Comparison of ENCODE assay signal across 8 mouse cellular contexts in the genomic region with DNA sequence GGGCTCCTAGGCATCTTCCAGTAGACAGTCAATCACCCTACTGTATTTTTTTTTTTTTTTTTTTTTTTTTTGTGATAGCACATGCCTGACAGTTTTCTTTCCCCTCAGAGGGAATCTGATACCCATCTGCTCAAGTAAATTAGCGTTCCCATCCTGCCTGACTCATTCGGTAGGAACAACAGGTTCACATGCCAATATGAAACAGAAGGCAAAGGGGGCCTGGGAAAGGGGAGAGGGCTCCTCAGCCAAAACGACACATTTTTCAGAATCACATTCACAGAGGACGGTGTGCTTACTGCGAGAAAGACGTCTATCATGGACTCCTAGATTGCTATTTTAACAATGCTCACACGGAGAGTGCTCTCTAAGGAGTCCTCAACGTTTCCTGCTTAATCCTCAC. TPM values are rescaled to one million over a fixed set of nuclear protein-coding genes. Genes with fewer than 3 reads are reported as not detected.
A peak's percentile ranks its signal among the peaks of the same experiment; 100 is the strongest.
DNase-seq lines count a peak whose midpoint lies in the region; ATAC-seq and TF ChIP-seq lines count a peak whose summit lies in the region.

No protein-coding gene starts in this region.

- no peaks in the 10 kb centered on the region for H3K9me3 ChIP-seq in heart, embryonic 10.5 days
- peaks cover 3% of the 10 kb centered on the region; the same call in 1 of the 2 replicates for H3K9me3 ChIP-seq in E14TG2a.4 (ENCODE audit: low read length)
- no peaks in the 10 kb centered on the region for H3K9me3 ChIP-seq in forebrain, embryonic 13.5 days (replicated peaks)
- no peaks in the 10 kb centered on the region for H3K9me3 ChIP-seq in limb, embryonic 12.5 days

- H3K4me2 ChIP-seq in forebrain, embryonic 13.5 days: peak overlapping the region; percentile 73
- H3K4me2 ChIP-seq in limb, embryonic 12.5 days: peak overlapping the region; percentile 70

- H3K27me3 ChIP-seq in heart, embryonic 10.5 days (ENCODE audit: insufficient read depth, poor library complexity, severe bottlenecking): no peaks in the 10 kb centered on the region
- 0 out of 2 replicates have a peak, but pooled peaks cover 8% of the 10 kb centered on the region for H3K27me3 ChIP-seq in E14TG2a.4 (ENCODE audit: insufficient read depth, low read length)
- no peaks in the 10 kb centered on the region for H3K27me3 ChIP-seq in forebrain, embryonic 13.5 days
- H3K27me3 ChIP-seq in limb, embryonic 12.5 days: no peaks in the 10 kb centered on the region

- WGBS in heart, embryonic 10.5 days: 4% methylated on average over 8 of the region's 8 CpGs
- 2% methylated on average over 8 of the region's 8 CpGs for WGBS in forebrain, embryonic 13.5 days
- WGBS in limb, embryonic 12.5 days: 3% methylated on average over 8 of the region's 8 CpGs

- H3K4me3 ChIP-seq in heart, embryonic 10.5 days: peak overlapping the region; percentile 96
- peak overlapping the region; percentile 84 for H3K4me3 ChIP-seq in E14TG2a.4 (replicated peaks; ENCODE audit: low read length)
- peak overlapping the region; percentile 92 for H3K4me3 ChIP-seq in forebrain, embryonic 13.5 days
- H3K4me3 ChIP-seq in limb, embryonic 12.5 days (replicated peaks): peak overlapping the region; percentile 92

- no peak for DNase-seq in heart, embryonic 10.5 days (ENCODE audit: low spot score)
- no peak for DNase-seq in heart, postnatal 14 days
- DNase-seq in retina, postnatal 1 day: peak; percentile 40
- no peak for DNase-seq in adipocyte (ENCODE audit: low spot score)
- no peak for DNase-seq in gastrocnemius, postnatal 14 days

- H3K9ac ChIP-seq in forebrain, embryonic 13.5 days: peak overlapping the region; percentile 95
- H3K9ac ChIP-seq in limb, embryonic 12.5 days (replicated peaks): peak overlapping the region; percentile 95; the same call in 1 of the 2 replicates

- intact Hi-C loops in heart, postnatal 14 days (cut with DNase I): loop anchor here (5.0 kb wide), 1 partner anchor 66 kb away; a partner anchor contains a TSS
- intact Hi-C loops in gastrocnemius, postnatal 14 days (cut with DNase I; ENCODE audit: low total_unique reads): no loop called here

- TF ChIP-seq CTCF in E14TG2a.4 (conservative IDR thresholded peaks at IDR 0.05; ENCODE audit: low read length): no peak

- H3K27ac ChIP-seq in heart, embryonic 10.5 days: no peak overlapping the region; the same call in 1 of the 2 replicates
- peak overlapping the region; percentile 79 for H3K27ac ChIP-seq in forebrain, embryonic 13.5 days
- no peak overlapping the region for H3K27ac ChIP-seq in limb, embryonic 12.5 days

- peaks cover 6% of the 10 kb centered on the region; the same call in 1 of the 2 replicates for H3K36me3 ChIP-seq in heart, embryonic 10.5 days
- peaks cover 4% of the 10 kb centered on the region; the same call in 1 of the 2 replicates for H3K36me3 ChIP-seq in E14TG2a.4 (ENCODE audit: insufficient read depth, low read length)
- H3K36me3 ChIP-seq in forebrain, embryonic 13.5 days (ENCODE audit: poor library complexity, severe bottlenecking): peaks cover 3% of the 10 kb centered on the region; the same call in 1 of the 2 replicates
- peaks cover 10% of the 10 kb centered on the region; the same call in 1 of the 2 replicates for H3K36me3 ChIP-seq in limb, embryonic 12.5 days

- H3K4me1 ChIP-seq in heart, embryonic 10.5 days: peaks cover 22% of the 10 kb centered on the region
- peaks cover 44% of the 10 kb centered on the region for H3K4me1 ChIP-seq in E14TG2a.4 (replicated peaks; ENCODE audit: low read depth, low read length)
- peaks cover 23% of the 10 kb centered on the region for H3K4me1 ChIP-seq in forebrain, embryonic 13.5 days
- peaks cover 21% of the 10 kb centered on the region for H3K4me1 ChIP-seq in limb, embryonic 12.5 days (replicated peaks)

- peak; percentile 24; the same call in 1 of the 2 replicates for ATAC-seq in forebrain, embryonic 13.5 days
- ATAC-seq in limb, embryonic 12.5 days (ENCODE audit: insufficient number of reproducible peaks, insufficient read depth, low FRiP score, low TSS enrichment, low read depth): no peak

RNA-seq across cellular contexts. Expression of a gene that starts 0.9 kb away (rescaled TPM):
- 12.0 and 13.4 TPM in 2 replicates for polyA plus RNA-seq in heart, embryonic 10.5 days (2016; fragmentation: Nextera tagmentation; extraction: Ambion mirVana)
- 10 to 100 TPM; 12.2 to 12.8 TPM for total RNA-seq in heart, postnatal 14 days (2021)
- 14.2 and 16.4 TPM in 2 replicates for polyA plus RNA-seq in forebrain, embryonic 13.5 days (2015; fragmentation: Nextera tagmentation; extraction: Ambion mirVana)
- 17.1 and 18.9 TPM in 2 replicates for polyA plus RNA-seq in limb, embryonic 12.5 days (2016; fragmentation: Nextera tagmentation; extraction: Ambion mirVana)
- total RNA-seq in gastrocnemius, postnatal 14 days (2021): 1 to 10 TPM; 3.3 to 4.3 TPM

RNA-seq across cellular contexts. Expression of a gene that starts 24.4 kb away (rescaled TPM):
- polyA plus RNA-seq in heart, embryonic 10.5 days (2016; fragmentation: Nextera tagmentation; extraction: Ambion mirVana): 248 and 292 TPM in 2 replicates
- total RNA-seq in heart, postnatal 14 days (2021): 100 to 1,000 TPM; 161 to 183 TPM
- polyA plus RNA-seq in forebrain, embryonic 13.5 days (2015; fragmentation: Nextera tagmentation; extraction: Ambion mirVana): 173 and 181 TPM in 2 replicates
- polyA plus RNA-seq in limb, embryonic 12.5 days (2016; fragmentation: Nextera tagmentation; extraction: Ambion mirVana): 196 and 201 TPM in 2 replicates
- 10 to 100 TPM; 68.0 to 69.5 TPM for total RNA-seq in gastrocnemius, postnatal 14 days (2021)
